Mouse (Mus musculus): ENCODE results near the gene Cxcr2. TPM values are rescaled to one million over a fixed set of nuclear protein-coding genes. Genes with fewer than 3 reads are reported as not detected.
"Not testable (repeated sequence)": the region's sequence is repeated elsewhere in the genome, so short reads cannot be mapped to it uniquely, and the experiment has no call there.

The Cxcr2 gene
- polyA plus RNA-seq, 1 experiment from 2014 or later = 2.7 TPM

GRCm38 (mm10) chr1:74156381-74156910, 2.7 kb downstream of the Cxcr2 start:
- no peak overlapping the region for H3K27ac ChIP-seq (ENCODE audit: low read length)
- H3K4me2 ChIP-seq (ENCODE audit: low read depth, low read length) = 0 out of 2 replicates have a peak overlapping the region, but pooled peaks have one; percentile 6
- no peaks in the 10 kb centered on the region for H3K9me3 ChIP-seq (replicated peaks; ENCODE audit: control insufficient read depth, low read length)
- WGBS (ENCODE audit: insufficient replicate concordance) = 18% methylated on average over 14 of the region's 14 CpGs
- H3K27me3 ChIP-seq (ENCODE audit: control insufficient read depth, insufficient read depth, low read depth, low read length) = no peaks in the 10 kb centered on the region
- no peaks in the 10 kb centered on the region for H3K36me3 ChIP-seq (ENCODE audit: control insufficient read depth, insufficient read depth)
- no peak for ATAC-seq (ENCODE audit: low read depth)
- H3K9ac ChIP-seq (ENCODE audit: low read depth, low read length) = no peak overlapping the region
- no peak overlapping the region; the same call in 1 of the 2 replicates for H3K4me3 ChIP-seq (ENCODE audit: low read depth, low read length)
- H3K4me1 ChIP-seq (ENCODE audit: control insufficient read depth, low read depth, low read length) = no peaks in the 10 kb centered on the region; the same call in 1 of the 2 replicates

- not testable (repeated sequence) for ATAC-seq (ENCODE audit: low read depth); H3K4me2 ChIP-seq (ENCODE audit: low read depth, low read length); H3K4me1 ChIP-seq (ENCODE audit: control insufficient read depth, low read depth, low read length); H3K27me3 ChIP-seq (ENCODE audit: control insufficient read depth, insufficient read depth, low read depth, low read length); H3K9ac ChIP-seq (ENCODE audit: low read depth, low read length); H3K36me3 ChIP-seq (ENCODE audit: control insufficient read depth, insufficient read depth); H3K9me3 ChIP-seq (replicated peaks; ENCODE audit: control insufficient read depth, low read length); H3K27ac ChIP-seq (ENCODE audit: low read length); H3K4me3 ChIP-seq (ENCODE audit: low read depth, low read length)
- 27% methylated on average over 4 of the region's 5 CpGs for WGBS (ENCODE audit: insufficient replicate concordance)
Measured at GRCm38 (mm10) chr1:74159613-74160012, 5.8 kb downstream of the Cxcr2 start.

GRCm38 (mm10) chr1:74160036-74160435, 6.2 kb downstream of the Cxcr2 start:
- Histone ChIP-seq H3K4me3 (ENCODE audit: low read depth, low read length) (no peak overlapping the region), H3K4me2 (ENCODE audit: low read depth, low read length) (no peak overlapping the region), H3K27ac (ENCODE audit: low read length) (no peak overlapping the region), H3K36me3 (ENCODE audit: control insufficient read depth, insufficient read depth) (no peaks in the 10 kb centered on the region), H3K4me1 (ENCODE audit: control insufficient read depth, low read depth, low read length) (no peaks in the 10 kb centered on the region), H3K9me3 (replicated peaks; ENCODE audit: control insufficient read depth, low read length) (no peaks in the 10 kb centered on the region), H3K27me3 (ENCODE audit: control insufficient read depth, insufficient read depth, low read depth, low read length) (no peaks in the 10 kb centered on the region), H3K9ac (ENCODE audit: low read depth, low read length) (no peak overlapping the region)
- 37% methylated on average over 2 of the region's 2 CpGs for WGBS (ENCODE audit: insufficient replicate concordance)
- no peak for ATAC-seq (ENCODE audit: low read depth)

GRCm38 (mm10) chr1:74167136-74167535, 13.3 kb downstream of the Cxcr2 start:
- Histone ChIP-seq H3K4me3 (ENCODE audit: low read depth, low read length) (no peak overlapping the region), H3K9me3 (replicated peaks; ENCODE audit: control insufficient read depth, low read length) (no peaks in the 10 kb centered on the region), H3K27me3 (ENCODE audit: control insufficient read depth, insufficient read depth, low read depth, low read length) (no peaks in the 10 kb centered on the region), H3K4me2 (ENCODE audit: low read depth, low read length) (no peak overlapping the region), H3K4me1 (ENCODE audit: control insufficient read depth, low read depth, low read length) (peaks cover 3% of the 10 kb centered on the region), H3K27ac (ENCODE audit: low read length) (peak overlapping the region; percentile 47), H3K9ac (ENCODE audit: low read depth, low read length) (no peak overlapping the region), H3K36me3 (ENCODE audit: control insufficient read depth, insufficient read depth) (no peaks in the 10 kb centered on the region)
- WGBS (ENCODE audit: insufficient replicate concordance) = 51% methylated on average over 5 of the region's 5 CpGs
- ATAC-seq (ENCODE audit: low read depth) = peak; percentile 30; the same call in 1 of the 2 replicates

- Histone ChIP-seq H3K4me1 (ENCODE audit: control insufficient read depth, low read depth, low read length) (peaks cover 3% of the 10 kb centered on the region), H3K9me3 (replicated peaks; ENCODE audit: control insufficient read depth, low read length) (no peaks in the 10 kb centered on the region), H3K4me3 (ENCODE audit: low read depth, low read length) (no peak overlapping the region), H3K27me3 (ENCODE audit: control insufficient read depth, insufficient read depth, low read depth, low read length) (no peaks in the 10 kb centered on the region), H3K4me2 (ENCODE audit: low read depth, low read length) (no peak overlapping the region), H3K36me3 (ENCODE audit: control insufficient read depth, insufficient read depth) (no peaks in the 10 kb centered on the region), H3K27ac (ENCODE audit: low read length) (no peak overlapping the region), H3K9ac (ENCODE audit: low read depth, low read length) (no peak overlapping the region)
- WGBS (ENCODE audit: insufficient replicate concordance) = 65% methylated on average over 3 of the region's 3 CpGs
- no peak for ATAC-seq (ENCODE audit: low read depth)
Measured at GRCm38 (mm10) chr1:74169721-74170120, 15.9 kb downstream of the Cxcr2 start.

GRCm38 (mm10) chr1:74172722-74173121, 18.9 kb downstream of the Cxcr2 start:
- Histone ChIP-seq H3K4me3 (ENCODE audit: low read depth, low read length) (no peak overlapping the region), H3K36me3 (ENCODE audit: control insufficient read depth, insufficient read depth) (no peaks in the 10 kb centered on the region), H3K4me2 (ENCODE audit: low read depth, low read length) (no peak overlapping the region), H3K9me3 (replicated peaks; ENCODE audit: control insufficient read depth, low read length) (no peaks in the 10 kb centered on the region), H3K4me1 (ENCODE audit: control insufficient read depth, low read depth, low read length) (no peaks in the 10 kb centered on the region; the same call in 1 of the 2 replicates), H3K27me3 (ENCODE audit: control insufficient read depth, insufficient read depth, low read depth, low read length) (no peaks in the 10 kb centered on the region), H3K27ac (ENCODE audit: low read length) (no peak overlapping the region), H3K9ac (ENCODE audit: low read depth, low read length) (no peak overlapping the region)
- WGBS (ENCODE audit: insufficient replicate concordance) = 10% methylated on average over 3 of the region's 3 CpGs
- no peak for ATAC-seq (ENCODE audit: low read depth)

GRCm38 (mm10) chr1:74175731-74176130, 21.9 kb downstream of the Cxcr2 start:
- no peaks in the 10 kb centered on the region for H3K27me3 ChIP-seq (ENCODE audit: control insufficient read depth, insufficient read depth, low read depth, low read length)
- H3K9ac ChIP-seq (ENCODE audit: low read depth, low read length) = no peak overlapping the region
- no peaks in the 10 kb centered on the region for H3K36me3 ChIP-seq (ENCODE audit: control insufficient read depth, insufficient read depth)
- H3K9me3 ChIP-seq (replicated peaks; ENCODE audit: control insufficient read depth, low read length) = no peaks in the 10 kb centered on the region
- no peak overlapping the region for H3K27ac ChIP-seq (ENCODE audit: low read length)
- H3K4me2 ChIP-seq (ENCODE audit: low read depth, low read length) = no peak overlapping the region
- H3K4me1 ChIP-seq (ENCODE audit: control insufficient read depth, low read depth, low read length) = no peaks in the 10 kb centered on the region; the same call in 1 of the 2 replicates
- 62% methylated on average over 4 of the region's 4 CpGs for WGBS (ENCODE audit: insufficient replicate concordance)
- no peak for ATAC-seq (ENCODE audit: low read depth)
- no peak overlapping the region for H3K4me3 ChIP-seq (ENCODE audit: low read depth, low read length)

- Histone ChIP-seq H3K9ac (ENCODE audit: low read depth, low read length) (no peak overlapping the region), H3K36me3 (ENCODE audit: control insufficient read depth, insufficient read depth) (no peaks in the 10 kb centered on the region), H3K9me3 (replicated peaks; ENCODE audit: control insufficient read depth, low read length) (no peaks in the 10 kb centered on the region), H3K4me2 (ENCODE audit: low read depth, low read length) (no peak overlapping the region), H3K4me1 (ENCODE audit: control insufficient read depth, low read depth, low read length) (no peaks in the 10 kb centered on the region; the same call in 1 of the 2 replicates), H3K27me3 (ENCODE audit: control insufficient read depth, insufficient read depth, low read depth, low read length) (no peaks in the 10 kb centered on the region), H3K4me3 (ENCODE audit: low read depth, low read length) (no peak overlapping the region), H3K27ac (ENCODE audit: low read length) (no peak overlapping the region)
- 40% methylated on average over 3 of the region's 3 CpGs for WGBS (ENCODE audit: insufficient replicate concordance)
- ATAC-seq (ENCODE audit: low read depth) = no peak
Measured at GRCm38 (mm10) chr1:74178618-74179017, 24.8 kb downstream of the Cxcr2 start.

GRCm38 (mm10) chr1:74179624-74180408, 26.0 kb downstream of the Cxcr2 start:
- no peaks in the 10 kb centered on the region for H3K9me3 ChIP-seq (replicated peaks; ENCODE audit: control insufficient read depth, low read length)
- WGBS (ENCODE audit: insufficient replicate concordance) = 45% methylated on average over 9 of the region's 9 CpGs
- H3K4me2 ChIP-seq (ENCODE audit: low read depth, low read length) = no peak overlapping the region
- no peaks in the 10 kb centered on the region for H3K27me3 ChIP-seq (ENCODE audit: control insufficient read depth, insufficient read depth, low read depth, low read length)
- no peak overlapping the region for H3K27ac ChIP-seq (ENCODE audit: low read length)
- ATAC-seq (ENCODE audit: low read depth) = no peak
- no peaks in the 10 kb centered on the region for H3K36me3 ChIP-seq (ENCODE audit: control insufficient read depth, insufficient read depth)
- no peak overlapping the region for H3K9ac ChIP-seq (ENCODE audit: low read depth, low read length)
- no peaks in the 10 kb centered on the region; the same call in 1 of the 2 replicates for H3K4me1 ChIP-seq (ENCODE audit: control insufficient read depth, low read depth, low read length)
- no peak overlapping the region for H3K4me3 ChIP-seq (ENCODE audit: low read depth, low read length)
